Mouse (Mus musculus) midbrain, postnatal 0 days (tissue): ENCODE results near the gene Fiz1. TPM values are rescaled to one million over a fixed set of nuclear protein-coding genes. Genes with fewer than 3 reads are reported as not detected.

Experiments used
- ATAC-seq: fragments of 200-750 bp; cut with Nextera tagmentation; 2 replicates; pipeline ENCODE4 v1.8.0; 2017; ENCODE audit warnings: moderate number of reproducible peaks, mild to moderate bottlenecking, moderate TSS enrichment, moderate library complexity; ENCODE audit not compliant: low FRiP score
- DNase-seq: peaks from one replicate; pipeline ENCODE4 v3.0.0-alpha.2; 2015; ENCODE audit warnings: low spot score
- H3K27ac ChIP-seq: fragments of 300-500 bp; sonication (generic); 2 replicates; pipeline ENCODE4 v1.5.1; 2014; ENCODE audit warnings: low read depth, mild to moderate bottlenecking, low read length, mixed read lengths
- H3K27me3 ChIP-seq: fragments of 300-500 bp; sonication (generic); 2 replicates; pipeline ENCODE4 v1.6.1; 2014; ENCODE audit warnings: low read length, control low read depth, mixed read lengths; ENCODE audit not compliant: insufficient read depth
- H3K36me3 ChIP-seq: fragments of 300-500 bp; sonication (generic); 2 replicates; pipeline ENCODE4 v1.6.1; 2014; ENCODE audit warnings: low read length, control low read depth, mixed read lengths; ENCODE audit not compliant: insufficient read depth
- H3K4me1 ChIP-seq: fragments of 300-500 bp; sonication (generic); 2 replicates; pipeline ENCODE4 v1.6.1; 2014; ENCODE audit warnings: mild to moderate bottlenecking, control low read depth, antibody characterized with exemption, low read length, mixed read lengths; ENCODE audit not compliant: insufficient read depth
- H3K4me2 ChIP-seq: fragments of 300-500 bp; sonication (generic); 2 replicates; pipeline ENCODE4 v1.6.1; 2014; ENCODE audit warnings: low read depth, mild to moderate bottlenecking, low read length, mixed read lengths; ENCODE audit not compliant: poor library complexity, severe bottlenecking
- H3K4me3 ChIP-seq: fragments of 300-500 bp; sonication (generic); 2 replicates; pipeline ENCODE4 v1.5.1; 2014; ENCODE audit warnings: low read depth, mild to moderate bottlenecking, low read length, moderate library complexity
- H3K9ac ChIP-seq: fragments of 300-500 bp; sonication (generic); replicated peaks from 2 replicates; pipeline ENCODE4 v1.6.1; 2014; ENCODE audit warnings: mild to moderate bottlenecking, low read length, moderate library complexity, mixed read lengths; ENCODE audit not compliant: poor library complexity, severe bottlenecking
- H3K9me3 ChIP-seq: fragments of 300-500 bp; sonication (generic); 2 replicates; pipeline ENCODE4 v1.6.1; 2016; ENCODE audit warnings: low read length, control low read depth
- CTCF ChIP-seq: IDR thresholded peaks from 2 replicates; pipeline ENCODE4 v1.5.1; 2016; ENCODE audit warnings: antibody characterized with exemption, mild to moderate bottlenecking
- WGBS: fragments of 180-500 bp; shearing (Covaris S2); extraction: QIAGEN DNeasy Blood & Tissue Kit; methylation state at CpG from one replicate; pipeline ENCODE4 v1.1.7; 2014; 5-methylcytosine and 5-hydroxymethylcytosine counted together
- polyA plus RNA-seq: library from polyadenylated mRNA; unstranded; fragments of >200 nt; fragmentation: Nextera tagmentation; extraction: Ambion mirVana; gene quantifications from 2 replicates; pipeline ENCODE4 v1.2.1, GENCODE M21; 2015
- total RNA-seq: library from RNA; depleted of rRNA; stranded (reverse); fragments of >200 nt; gene quantifications from 2 replicates; pipeline ENCODE4 v1.2.3, GENCODE M21; 2014

The Fiz1 gene
- total and polyA plus RNA-seq, 2 experiments from 2014 or later: 25.7 to 36.1 TPM

- Histone ChIP-seq H3K9me3 (no peaks in the 10 kb centered on the region), H3K27ac (peak overlapping the region; percentile 65; the same call in 1 of the 2 replicates), H3K4me1 (peaks cover 22% of the 10 kb centered on the region; the same call in 1 of the 2 replicates), H3K36me3 (no peaks in the 10 kb centered on the region), H3K4me3 (peak overlapping the region; percentile 78), H3K4me2 (peak overlapping the region; percentile 67), H3K27me3 (peaks cover 7% of the 10 kb centered on the region; the same call in 1 of the 2 replicates), H3K9ac (peak overlapping the region; percentile 66)
- no peak for TF ChIP-seq CTCF
- peak; percentile 56 for DNase-seq
- no peak for ATAC-seq
- 11% methylated on average over 32 of the region's 32 CpGs for WGBS
Measured at GRCm38 (mm10) chr7:5053456-5054179, 39.1 kb upstream of the Fiz1 start.

GRCm38 (mm10) chr7:5052931-5053343 lies 38.4 kb upstream of the Fiz1 start:
- Histone ChIP-seq H3K27ac (no peak overlapping the region), H3K9ac (peak overlapping the region; percentile 91), H3K4me2 (peak overlapping the region; percentile 67), H3K9me3 (no peaks in the 10 kb centered on the region), H3K27me3 (peaks cover 7% of the 10 kb centered on the region; the same call in 1 of the 2 replicates), H3K36me3 (no peaks in the 10 kb centered on the region), H3K4me3 (peak overlapping the region; percentile 78), H3K4me1 (peaks cover 22% of the 10 kb centered on the region; the same call in 1 of the 2 replicates)
- WGBS: 3% methylated on average over 45 of the region's 45 CpGs
- DNase-seq (no peak), ATAC-seq (no peak)
- no peak for TF ChIP-seq CTCF

GRCm38 (mm10) chr7:5052438-5052837 lies 37.9 kb upstream of the Fiz1 start:
- WGBS: 1% methylated on average over 9 of the region's 12 CpGs
- no peaks in the 10 kb centered on the region for H3K36me3 ChIP-seq
- peak overlapping the region; percentile 67 for H3K4me2 ChIP-seq
- H3K27me3 ChIP-seq: peaks cover 7% of the 10 kb centered on the region; the same call in 1 of the 2 replicates
- H3K9ac ChIP-seq: peak overlapping the region; percentile 91
- DNase-seq: peak; percentile 20
- TF ChIP-seq CTCF: no peak
- no peaks in the 10 kb centered on the region for H3K9me3 ChIP-seq
- peak overlapping the region; percentile 90 for H3K27ac ChIP-seq
- peak overlapping the region; percentile 78 for H3K4me3 ChIP-seq
- no peak for ATAC-seq
- peaks cover 22% of the 10 kb centered on the region; the same call in 1 of the 2 replicates for H3K4me1 ChIP-seq

- peak; percentile 86 for DNase-seq
Measured at GRCm38 (mm10) chr7:5051193-5052192, 37.0 kb upstream of the Fiz1 start, which contains the start of gene Zfp580. Gene Zfp580 (plus strand): TSS chr7:5051538.

GRCm38 (mm10) chr7:5047313-5047712 lies 32.8 kb upstream of the Fiz1 start:
- Histone ChIP-seq H3K36me3 (no peaks in the 10 kb centered on the region), H3K4me1 (peaks cover 3% of the 10 kb centered on the region; the same call in 1 of the 2 replicates), H3K4me2 (no peak overlapping the region), H3K27me3 (no peaks in the 10 kb centered on the region), H3K4me3 (no peak overlapping the region), H3K27ac (no peak overlapping the region), H3K9ac (no peak overlapping the region), H3K9me3 (no peaks in the 10 kb centered on the region)
- peak; percentile 58 for TF ChIP-seq CTCF
- ATAC-seq (no peak), DNase-seq (peak; percentile 59)
- 28% methylated on average over 2 of the region's 2 CpGs for WGBS

More at GRCm38 (mm10) chr7:5051193-5052192, 37.0 kb upstream of the Fiz1 start, which contains the start of gene Zfp580:
- Histone ChIP-seq H3K36me3 (no peaks in the 10 kb centered on the region), H3K27ac (peak within 1 kb of the TSS; percentile 90), H3K4me1 (peaks cover 22% of the 10 kb centered on the region; the same call in 1 of the 2 replicates), H3K9me3 (no peaks in the 10 kb centered on the region), H3K9ac (peak within 1 kb of the TSS; percentile 91), H3K4me3 (peak within 1 kb of the TSS; percentile 78), H3K27me3 (peaks cover 7% of the 10 kb centered on the region; the same call in 1 of the 2 replicates), H3K4me2 (peak within 1 kb of the TSS; percentile 67)
- under 1% methylated on average over 56 of the region's 65 CpGs for WGBS
- no peak for TF ChIP-seq CTCF
- peak; percentile 84 for ATAC-seq
